Mouse (Mus musculus) cerebellum, adult 2 months (tissue): ENCODE measurements at regions not wholly inside any gene's neighbourhood (a gene's known extent, or its start where the extent isn't known, plus 50 kb on each side); places are given as distances from the start of the nearest gene placed in this dataset.

Experiments
- CTCF ChIP-seq: fragments of 200-500 bp; IDR thresholded peaks from 2 replicates; pipeline ENCODE4 v1.5.1; 2011; ENCODE audit warnings: low read depth, mild to moderate bottlenecking, control low read depth, low read length, moderate library complexity, borderline replicate concordance; ENCODE audit not compliant: insufficient read depth
- POLR2A ChIP-seq: fragments of 200-500 bp; IDR thresholded peaks from 2 replicates; pipeline ENCODE4 v1.6.1; 2011; ENCODE audit warnings: low read length, control low read depth, borderline replicate concordance; ENCODE audit not compliant: insufficient read depth

- TF ChIP-seq CTCF (no peak), POLR2A (no peak)
Measured at GRCm38 (mm10) chrX:99593872-99594487, 122.9 kb upstream of the Pja1 start.
